Mouse (Mus musculus) retina, postnatal 7 days (tissue): Measurements from ENCODE around the gene Bok.
"Not testable (repeated sequence)": the region's sequence is repeated elsewhere in the genome, so short reads cannot be mapped to it uniquely, and the experiment has no call there.

Experiments used
- DNase-seq: peaks from one replicate; pipeline ENCODE4 v3.0.0-alpha.2; 2012; ENCODE audit warnings: low read depth, low spot score

Bok gene

DNA sequence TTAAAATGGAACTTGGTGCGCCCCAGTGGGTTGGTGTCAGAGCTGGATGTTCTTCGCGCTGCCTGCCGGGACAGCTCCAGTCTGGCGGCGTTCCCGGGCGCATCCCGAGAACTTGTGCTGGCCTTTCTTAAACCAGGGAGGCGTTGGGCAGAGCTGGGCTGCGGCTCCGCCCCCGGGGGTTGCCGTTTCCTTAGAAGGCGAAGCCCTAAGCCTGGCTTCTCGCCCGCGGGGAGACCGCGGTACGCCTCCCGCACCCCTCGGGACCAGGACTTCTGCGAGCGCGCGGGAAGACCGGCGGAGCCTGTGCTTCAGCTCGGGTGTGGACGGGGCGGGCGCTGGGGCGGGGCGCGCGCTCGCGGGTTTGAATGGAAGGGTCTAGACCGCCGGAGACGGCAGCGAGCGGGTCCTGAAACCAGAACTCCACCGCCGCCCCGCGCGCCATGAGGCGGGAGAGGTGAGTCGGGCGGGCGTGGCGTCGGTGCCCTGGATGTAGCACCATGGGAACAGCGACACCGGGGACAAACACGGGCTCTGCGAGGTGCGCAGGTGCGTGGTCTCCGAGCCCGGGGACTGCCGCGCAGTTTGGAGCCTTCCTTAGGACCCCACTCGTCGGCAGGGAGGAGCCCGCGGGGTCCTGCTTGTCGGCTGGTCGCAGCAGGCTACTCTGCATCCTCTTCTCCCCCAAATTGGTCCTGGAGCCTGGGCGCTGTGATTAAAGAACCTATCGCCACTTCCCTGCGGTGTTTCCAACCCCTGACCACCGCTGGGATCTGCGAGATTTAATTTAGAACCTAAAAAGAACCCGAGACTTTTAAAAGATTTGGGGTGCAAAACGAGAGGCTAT, at the start of gene Bok:
Bok (plus strand) TSS at position 260 of the 844 bp plus-strand sequence.
- peak; percentile 21 for DNase-seq

DNA sequence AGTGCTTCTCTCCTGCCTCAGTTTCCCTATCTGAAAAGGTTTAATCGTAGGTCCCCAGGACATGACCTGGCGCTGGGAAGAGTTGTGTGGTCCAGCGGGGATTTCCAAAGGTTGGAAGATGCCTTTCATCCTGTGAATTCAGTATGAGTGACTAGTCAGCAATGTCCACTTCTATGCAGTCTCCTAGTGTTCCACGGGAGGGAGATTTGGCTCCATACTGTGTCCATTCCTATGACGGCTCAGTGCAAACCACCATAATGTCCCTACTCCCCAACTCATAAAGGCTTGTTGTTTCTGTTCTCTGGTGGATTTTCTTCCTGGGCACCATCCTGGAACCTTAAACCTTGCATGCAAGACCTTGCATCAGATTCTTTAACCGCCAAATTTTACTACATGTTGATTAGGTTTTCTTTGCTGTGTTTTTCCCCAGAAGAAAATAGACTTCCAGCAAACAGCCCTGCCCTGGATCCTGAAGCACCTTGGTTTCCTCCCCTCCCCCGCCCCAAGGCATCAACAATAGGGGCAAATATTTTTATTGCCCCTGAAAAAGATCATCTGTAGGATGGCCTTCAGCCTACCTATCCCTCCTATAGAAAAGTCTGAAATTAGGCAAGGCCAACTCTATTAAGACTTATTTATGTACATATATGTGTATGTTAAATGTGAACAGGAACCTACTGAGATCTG, 49.1 kb upstream of the Bok start:
- DNase-seq, result no peak

DNA sequence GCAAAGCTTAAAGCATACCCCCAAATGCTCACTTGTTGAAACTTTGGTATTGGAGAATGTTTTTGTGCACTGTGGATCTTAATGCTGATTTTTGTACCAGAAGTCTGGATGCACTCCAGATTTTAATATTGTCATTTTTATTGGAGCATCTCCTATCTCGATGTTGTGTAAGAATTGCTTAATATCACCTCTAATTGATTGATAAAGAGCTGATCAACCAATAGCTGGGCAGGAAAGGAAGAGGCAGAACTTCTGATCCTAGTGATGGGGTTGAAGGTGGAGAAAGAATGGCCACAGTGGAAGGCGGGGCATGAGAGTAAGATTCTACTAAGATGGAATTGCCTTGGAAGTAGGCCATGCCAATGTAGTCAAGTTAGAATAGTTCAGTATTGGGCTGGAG, 43.5 kb upstream of the Bok start:
- no peak for DNase-seq

DNA sequence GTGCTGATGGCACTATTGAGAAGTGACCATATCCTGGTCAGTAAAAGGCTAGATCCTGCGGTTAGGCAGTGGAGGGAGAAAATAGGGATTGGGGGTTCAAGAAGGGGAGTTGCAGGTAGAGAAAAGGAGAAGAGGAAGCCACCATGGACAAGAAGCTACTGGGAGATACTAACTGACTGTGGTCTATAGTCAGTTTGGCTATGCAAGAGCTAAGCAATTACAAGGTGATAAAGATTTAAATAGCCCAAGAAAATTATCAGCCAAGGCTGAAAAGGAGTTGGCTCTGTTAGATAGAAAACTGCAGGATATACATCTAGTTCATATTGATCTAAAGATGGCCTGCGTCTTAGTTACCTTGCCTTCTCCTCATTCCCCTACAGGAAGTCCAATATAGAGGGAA, 42.8 kb upstream of the Bok start:
- no peak for DNase-seq

DNA sequence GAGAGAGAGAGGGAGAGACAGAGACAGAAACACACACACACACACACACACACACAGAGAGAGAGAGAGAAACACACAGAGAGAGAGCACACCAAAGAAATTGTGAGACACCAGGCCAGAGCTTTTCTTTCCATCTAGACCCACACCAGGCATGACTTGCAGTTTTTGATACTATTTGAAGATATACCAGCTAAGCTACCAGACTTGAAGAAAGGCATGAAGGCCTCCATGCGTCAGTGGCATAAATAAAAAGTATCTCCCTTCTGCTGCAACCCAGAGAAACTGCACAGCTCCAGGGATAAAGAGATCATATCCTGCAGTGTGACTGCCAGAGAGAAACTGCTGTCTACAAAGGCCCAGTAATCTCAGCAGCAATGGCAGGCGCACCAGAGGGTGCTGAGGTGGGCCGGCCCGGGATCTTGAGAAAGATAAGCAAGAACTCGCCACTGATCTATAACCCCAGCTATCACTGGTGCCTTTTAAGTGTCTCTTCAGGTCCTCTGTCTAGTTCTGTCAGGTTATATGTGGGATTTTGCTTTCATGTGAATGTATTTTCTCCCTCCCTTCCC, 35.8 kb upstream of the Bok start:
- no peak for DNase-seq

DNA sequence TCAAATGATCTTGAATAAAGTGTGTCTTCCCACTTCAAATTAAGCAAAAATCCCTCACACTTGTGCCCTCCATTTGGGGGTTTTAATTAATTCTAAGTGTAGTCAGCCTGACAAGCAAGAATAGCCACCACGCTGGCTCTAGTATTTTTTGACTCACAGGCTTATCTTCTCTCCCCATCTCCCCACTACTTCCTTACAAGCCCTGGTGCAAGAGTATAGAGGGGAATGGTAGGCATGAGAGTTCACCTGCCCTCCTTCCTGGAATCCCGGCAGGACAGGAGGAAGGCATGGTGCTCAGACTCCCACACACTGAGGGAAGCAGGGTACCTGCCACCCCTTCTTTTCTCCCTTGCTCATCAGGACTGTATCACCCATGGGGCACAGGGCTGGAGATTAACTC, 31.2 kb upstream of the Bok start:
- no peak for DNase-seq

DNA sequence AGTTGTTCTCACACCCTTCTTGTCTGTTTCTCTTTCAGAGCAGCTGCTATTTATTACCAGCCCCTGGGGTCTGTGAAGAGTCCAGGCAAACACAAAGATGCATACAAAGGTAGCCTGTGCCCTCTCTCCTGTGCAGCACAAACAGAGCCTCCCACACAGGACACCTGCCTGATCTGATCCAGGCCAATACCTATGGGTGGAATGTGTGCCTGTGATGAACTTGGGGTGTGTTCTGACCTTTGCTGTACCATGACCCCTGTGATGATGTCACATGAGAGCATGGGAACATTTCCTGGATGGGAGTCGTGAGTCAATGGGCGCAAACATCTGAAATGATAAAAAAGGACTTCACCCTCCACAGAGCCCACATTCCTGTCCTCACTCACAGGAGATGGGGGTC, 30.7 kb upstream of the Bok start:
- DNase-seq, result no peak

DNA sequence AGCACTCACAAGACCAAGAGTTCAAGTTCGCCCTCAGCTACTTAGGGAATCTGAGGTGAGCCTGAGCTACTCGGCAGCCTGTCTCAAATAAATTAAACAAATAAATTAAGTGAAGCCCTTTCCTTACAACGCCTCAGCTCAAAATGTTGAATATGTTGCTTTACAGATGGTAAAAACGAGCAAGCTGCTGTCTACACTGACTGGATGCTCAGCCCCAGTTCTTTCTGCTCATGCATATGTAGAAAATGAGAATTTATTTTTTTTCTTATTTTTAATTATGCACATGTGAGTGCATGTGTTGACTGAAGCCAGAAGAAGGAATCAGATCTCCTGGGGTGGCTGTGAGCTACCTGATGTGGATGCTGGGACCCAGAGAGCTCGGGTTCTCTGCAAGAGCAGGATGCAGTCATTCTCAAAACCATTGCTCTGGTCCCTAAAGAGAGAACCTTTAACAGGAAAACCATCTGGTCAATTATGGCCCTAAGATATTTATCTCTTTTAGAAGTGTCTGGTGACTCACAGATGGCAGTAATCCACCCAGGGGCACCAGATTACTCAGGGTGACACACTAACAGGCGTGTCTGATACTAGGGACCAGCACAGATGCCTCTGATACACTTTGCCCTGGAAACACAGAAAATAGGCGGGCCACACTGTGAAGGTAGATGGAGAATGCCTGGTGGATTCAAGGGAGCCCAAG, 29.0 kb upstream of the Bok start:
- DNase-seq, result no peak

DNA sequence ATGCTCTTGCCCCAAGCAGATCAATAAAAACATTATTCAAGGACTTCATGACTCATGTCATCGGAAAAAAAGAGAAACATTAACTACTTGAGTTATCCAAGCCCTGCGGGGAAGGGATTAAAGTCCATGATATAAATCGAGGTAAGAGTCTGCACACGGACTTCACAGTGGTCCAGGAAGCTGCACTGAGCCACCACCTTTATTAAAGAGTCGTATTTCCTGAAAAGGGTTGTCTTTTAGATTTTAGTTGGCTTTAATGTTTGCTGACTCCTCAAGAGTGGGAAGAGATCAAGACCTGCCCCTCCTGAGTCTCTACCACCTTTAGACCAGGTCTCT, 28.5 kb upstream of the Bok start:
- no peak for DNase-seq

DNA sequence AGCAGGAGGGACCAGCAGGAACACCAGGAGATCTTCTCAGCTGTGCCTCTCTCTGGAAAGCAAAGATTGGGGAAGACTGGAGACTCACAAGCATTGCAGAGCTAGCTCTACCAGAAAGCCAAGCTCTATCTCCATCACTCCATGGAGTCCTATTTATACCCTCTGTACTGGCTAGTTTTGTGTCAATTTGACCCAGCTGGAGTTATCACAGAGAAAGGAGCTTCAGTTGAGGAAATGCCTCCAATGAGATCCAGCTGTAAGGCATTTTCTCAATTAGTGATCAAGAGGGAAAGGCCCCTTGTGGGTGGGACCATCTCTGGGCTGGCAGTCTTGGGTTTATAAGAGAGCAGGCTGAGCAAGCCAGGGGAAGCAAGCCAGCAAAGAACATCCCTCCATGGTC, 26.9 kb upstream of the Bok start, which contains the start of gene Stk25:
Stk25 (minus strand) TSS at position 101 of the 400 bp plus-strand sequence.
- not testable (repeated sequence) for DNase-seq

DNA sequence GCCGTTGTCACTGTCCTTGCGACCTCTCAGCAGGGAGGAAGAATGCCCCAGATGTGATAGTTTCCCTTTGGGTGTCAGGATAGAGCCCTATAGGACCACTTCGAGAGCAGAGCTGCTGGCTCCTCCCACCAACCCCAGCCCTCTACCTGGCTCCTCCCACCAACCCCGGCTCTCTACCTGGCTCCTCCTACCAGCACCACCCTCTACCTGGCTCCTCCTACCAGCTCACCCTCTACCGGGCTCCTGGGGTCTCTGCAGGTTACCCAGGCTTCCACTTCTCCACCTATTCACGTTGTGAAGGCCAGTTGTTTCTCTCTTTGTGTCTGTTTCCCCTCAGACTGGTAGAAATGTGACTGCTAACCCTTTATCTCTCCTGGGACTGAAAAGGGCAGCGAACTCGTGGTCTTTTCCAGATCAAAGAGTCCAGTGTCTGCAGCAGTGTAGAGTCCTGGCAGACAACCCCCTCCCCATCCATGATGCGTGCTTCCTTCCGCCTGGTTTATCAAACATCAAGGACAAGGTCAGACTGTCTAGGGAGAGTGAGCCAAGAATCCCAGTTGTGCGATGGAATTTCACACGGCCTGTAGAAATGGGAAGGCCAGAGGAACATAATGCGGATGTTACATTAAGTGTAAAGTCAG, 17.6 kb upstream of the Bok start:
- DNase-seq, result no peak

DNA sequence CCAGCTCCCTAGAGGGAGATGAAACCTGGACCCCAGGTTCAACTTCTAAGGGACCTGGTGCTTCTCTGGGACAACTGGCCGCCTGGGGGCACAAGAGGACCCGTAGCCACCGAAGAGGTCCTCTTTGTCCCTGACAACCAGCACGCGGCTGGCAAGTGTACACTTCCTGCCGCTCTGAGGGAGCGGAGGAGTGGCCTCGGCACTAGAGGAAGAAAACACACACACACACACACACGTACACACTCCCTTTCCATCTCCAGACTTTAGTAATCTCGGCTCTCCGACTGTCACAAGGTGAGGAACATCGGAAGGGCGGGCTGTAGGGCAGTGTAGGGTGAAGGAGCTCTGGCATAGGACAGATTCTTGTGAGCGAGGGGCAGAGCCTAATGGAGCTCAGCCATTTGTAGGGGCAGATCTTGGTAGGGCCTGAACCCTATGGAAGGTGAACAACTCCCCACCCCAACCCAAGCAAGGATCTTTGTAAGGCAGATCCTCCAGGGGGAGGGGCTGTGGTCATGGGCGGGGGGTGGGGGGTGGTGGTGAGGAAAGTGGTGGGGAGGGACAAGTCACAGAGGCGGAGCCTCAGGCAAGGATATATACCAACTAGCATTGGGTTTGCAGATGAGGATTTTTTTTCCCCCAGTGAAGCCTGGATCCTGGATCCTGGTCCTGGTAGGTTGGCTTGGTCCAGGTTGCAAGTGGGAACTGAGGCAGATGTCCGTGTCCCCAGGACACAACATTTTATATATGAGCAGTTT, 16.5 kb upstream of the Bok start:
- peak; percentile 68 for DNase-seq

DNA sequence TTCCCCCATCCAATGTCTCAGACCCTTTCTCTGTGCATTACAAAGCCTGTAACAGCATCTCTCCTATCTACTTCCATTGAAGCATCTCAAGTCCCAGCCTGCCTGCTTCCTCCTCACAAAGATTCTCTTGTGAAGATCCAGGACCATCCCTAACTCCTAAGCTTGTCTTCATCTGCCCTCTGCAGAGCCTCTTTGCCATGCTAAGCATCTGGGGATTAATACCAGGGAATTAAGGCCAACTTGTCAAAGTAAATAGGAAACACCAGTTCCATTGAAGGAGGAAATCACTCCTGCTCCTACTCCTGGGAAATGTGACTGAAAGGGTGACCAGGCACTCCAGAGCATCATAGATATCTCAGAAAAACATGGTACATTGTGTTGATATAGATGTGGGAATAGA, 15.5 kb upstream of the Bok start:
- DNase-seq, result peak; percentile 38

DNA sequence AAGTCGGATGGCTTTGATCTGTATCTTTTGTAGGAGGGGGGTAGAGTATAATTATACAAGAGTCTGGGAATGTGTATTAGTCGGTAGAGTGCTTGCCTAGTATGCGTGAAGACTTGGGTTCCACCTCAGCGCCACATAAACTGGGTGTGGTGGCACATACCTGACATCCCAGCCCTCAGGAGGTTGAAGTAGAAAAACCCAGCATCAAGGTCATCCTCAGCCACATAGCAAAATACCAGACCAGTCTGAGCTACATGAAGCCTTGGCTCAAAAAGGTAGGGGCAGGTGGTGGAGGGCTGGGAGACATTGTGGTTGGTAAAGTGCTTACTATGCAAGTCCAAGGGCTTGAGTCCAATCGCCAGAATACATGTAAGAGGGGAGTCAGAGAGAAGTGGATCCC, 12.8 kb upstream of the Bok start:
- DNase-seq, result no peak

DNA sequence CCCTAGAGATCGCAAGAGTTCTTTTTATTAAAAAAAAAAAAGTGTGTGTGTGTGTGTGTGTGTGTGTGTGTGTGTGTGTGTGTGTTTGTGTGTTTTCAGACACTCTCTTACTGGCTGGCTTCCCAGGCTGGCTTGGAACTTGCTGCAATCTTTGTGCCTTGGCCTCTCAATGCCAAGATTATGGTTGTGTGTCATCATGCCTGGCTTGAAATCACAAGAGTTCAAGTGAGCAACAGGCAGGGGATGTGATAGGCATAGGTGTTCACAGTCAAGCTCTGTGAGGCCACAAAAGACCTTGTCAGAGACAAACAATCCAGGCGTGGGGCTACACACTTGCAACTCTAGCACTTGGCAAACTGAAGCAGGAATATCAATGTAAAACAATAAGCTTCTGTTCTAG, 7.1 kb upstream of the Bok start:
- no peak for DNase-seq

DNA sequence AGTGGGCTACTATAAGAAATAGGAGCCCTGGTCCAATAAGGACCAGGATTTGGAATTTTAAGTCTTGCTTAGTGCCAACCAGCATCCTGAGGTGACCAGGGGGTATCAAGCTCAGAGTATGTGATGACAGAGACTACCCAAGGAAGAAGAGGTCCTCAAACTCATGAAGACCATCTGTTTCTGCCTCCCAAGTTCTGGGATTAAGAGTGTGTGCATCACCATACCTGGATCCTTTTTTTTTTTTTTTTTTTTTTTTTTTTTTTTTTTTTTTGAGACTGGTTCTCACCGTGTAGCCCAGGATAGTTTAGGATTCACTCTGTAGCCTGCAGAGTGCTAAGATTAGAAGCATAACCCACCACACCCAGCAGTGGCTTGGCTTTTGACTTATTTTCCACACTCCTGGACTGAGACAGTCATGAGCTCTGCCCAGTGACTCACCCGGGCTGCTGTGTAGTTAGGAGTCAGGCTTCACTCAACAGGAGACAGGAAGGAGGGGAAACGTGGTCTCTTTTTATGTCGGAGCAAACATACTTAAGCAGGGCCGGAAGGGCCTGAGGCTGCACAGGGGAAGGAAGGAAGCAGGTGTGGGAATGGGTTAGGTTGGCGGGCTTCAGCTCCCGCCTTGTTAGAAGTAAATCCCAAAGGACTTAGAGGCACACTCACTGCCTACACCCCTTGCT, 5.4 kb upstream of the Bok start:
- no peak for DNase-seq

DNA sequence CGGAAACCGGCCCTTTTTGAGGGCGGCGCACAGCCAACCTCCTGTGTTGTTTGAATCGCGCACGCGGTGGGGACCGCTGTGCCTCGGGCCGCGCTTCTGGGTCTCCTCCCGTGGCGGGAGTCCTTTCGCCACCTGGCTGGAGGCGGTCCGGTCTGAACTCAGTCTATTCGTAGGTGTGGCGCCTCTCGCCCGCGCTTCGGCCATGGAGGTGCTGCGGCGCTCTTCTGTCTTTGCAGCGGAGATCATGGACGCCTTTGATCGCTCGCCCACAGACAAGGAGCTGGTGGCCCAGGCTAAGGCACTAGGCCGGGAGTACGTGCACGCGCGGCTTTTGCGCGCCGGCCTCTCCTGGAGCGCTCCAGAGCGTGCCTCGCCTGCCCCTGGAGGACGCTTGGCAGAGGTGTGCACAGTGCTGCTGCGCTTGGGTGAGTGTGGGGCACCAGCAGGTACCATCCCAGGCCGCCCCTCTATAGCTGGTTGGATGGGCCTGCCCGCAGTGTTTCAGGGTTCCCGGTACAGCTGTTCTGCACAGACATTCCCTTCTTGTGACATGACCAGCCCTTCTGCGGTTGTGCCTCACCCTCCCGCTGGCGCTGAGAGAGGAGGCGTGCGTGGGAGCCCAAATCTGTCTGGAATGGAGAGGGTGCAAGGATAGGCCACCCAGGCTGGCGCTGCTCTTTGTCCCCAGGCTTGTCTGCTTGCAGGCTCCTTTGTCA, 943 bp downstream of the Bok start:
- DNase-seq, result peak; percentile 67

DNA sequence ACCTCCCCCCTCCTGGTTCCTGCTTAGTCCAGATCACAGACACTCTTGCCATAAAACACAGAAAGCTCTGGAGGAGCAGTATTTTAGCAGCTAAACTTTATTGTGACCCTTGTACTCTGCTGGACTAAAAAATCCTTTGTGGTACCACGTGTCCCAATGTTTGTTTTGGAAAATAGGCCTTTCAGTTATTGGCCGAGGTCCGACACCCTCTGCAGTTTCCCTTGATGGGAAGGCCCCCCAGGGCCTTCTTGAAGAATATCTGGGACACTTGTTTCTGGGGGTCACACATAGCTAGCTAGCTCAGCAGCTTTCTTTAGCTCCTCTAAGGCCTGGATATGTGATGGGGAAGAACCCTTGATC, 1.5 kb downstream of the Bok start:
- no peak for DNase-seq

DNA sequence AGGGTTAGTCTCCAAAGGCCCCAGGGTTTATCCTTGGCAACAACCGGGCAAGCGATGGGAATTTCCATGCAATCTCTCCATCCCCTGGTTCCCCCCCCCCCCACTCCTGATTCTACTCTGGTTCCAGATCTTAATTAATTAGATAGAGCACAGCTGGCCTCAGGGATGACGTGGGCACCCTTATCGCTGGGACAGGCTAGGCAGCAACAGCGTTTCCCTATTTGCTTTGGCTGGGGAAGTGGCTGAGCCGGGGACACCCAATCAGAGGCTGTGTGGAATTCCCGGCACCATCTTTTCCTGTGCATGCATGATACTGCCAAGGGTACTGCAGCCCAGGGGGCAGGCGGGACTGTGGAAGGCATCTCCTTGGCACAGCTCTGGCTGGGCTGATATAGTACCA, 2.7 kb downstream of the Bok start:
- DNase-seq, result no peak

DNA sequence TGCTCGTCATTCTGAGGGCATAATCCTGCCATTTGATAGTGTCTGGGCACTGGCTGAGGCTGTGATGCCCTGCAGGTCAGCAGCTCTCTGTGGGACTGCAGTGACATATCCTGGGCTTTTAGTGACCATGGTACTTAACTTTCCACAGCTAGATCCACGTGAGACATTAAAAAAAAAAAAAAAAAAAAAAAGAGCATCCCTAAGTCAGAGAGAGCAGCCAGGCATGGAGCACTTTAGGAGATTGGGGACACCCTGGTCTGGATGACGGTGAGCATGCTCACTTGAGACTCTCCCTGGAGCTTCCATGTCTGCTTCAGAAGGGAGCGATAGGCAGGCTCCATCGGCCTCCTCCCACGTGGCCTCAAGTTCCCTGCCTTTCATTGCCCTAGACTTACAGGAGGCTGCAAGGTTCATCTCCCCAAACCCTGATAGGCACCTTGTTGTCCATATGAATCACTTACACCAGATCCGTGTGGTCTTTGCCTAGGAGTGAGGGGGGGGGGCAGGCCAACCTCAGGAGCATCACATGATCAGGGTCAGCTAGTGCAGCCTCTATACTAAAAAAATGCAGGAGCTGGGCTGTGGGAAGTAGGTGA, 4.5 kb downstream of the Bok start:
- no peak for DNase-seq
